In the genomic region with DNA sequence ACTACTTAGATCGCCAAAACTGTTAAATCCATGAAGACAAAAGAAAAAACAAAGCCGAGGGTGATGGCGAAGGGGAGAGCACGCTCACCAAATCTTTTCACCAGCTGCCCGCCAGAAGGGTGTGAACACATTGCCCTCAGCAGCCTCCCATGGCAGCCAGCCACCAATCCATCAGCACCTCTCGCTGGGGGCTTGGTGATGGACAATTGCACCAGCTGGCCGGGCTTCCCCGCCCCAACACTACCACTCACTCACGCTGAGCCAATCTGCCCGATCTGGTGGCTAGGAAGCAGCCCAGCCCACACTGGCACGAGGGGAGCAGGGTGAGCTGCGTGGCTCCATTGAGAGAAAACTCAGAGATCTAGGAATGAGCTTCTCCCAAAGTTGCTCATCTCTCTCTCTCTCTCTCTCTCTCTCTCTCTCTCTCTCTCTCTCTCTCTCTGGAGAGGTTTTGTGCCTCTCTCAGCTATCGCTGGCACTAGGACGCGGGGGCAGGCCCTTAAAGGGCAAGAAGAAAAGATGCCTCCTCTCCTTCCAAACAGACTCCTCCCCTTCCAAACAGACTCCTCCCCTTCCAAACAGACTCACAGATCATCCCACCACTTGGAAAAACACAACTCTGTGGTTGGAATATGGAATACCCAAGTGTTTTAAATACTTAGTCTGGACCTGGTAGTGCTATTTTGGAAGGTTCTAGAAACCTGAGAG, we compare ENCODE assay signal across 9 mouse cellular contexts.
DNase-seq lines count a peak whose midpoint lies in the region; ATAC-seq and TF ChIP-seq lines count a peak whose summit lies in the region.
"Had no signal": no experiment of that assay in that cellular context is flagged by ENCODE, and none has a peak within 500 bp of the region (broad histone marks: within the 10 kb centered on the region; RNA-seq: fewer than 3 reads in every experiment).

No protein-coding gene starts in this region.

- 82% methylated on average over 15 of the region's 15 CpGs for WGBS in forebrain, embryonic 10.5 days
- WGBS in lung, embryonic 14.5 days = 42% methylated on average over 15 of the region's 15 CpGs

- H3K9me3 ChIP-seq in forebrain, embryonic 10.5 days = peaks cover 6% of the 10 kb centered on the region; the same call in 1 of the 2 replicates
- H3K9me3 ChIP-seq in lung, embryonic 14.5 days (ENCODE audit: low read depth, low read length) = no peaks in the 10 kb centered on the region; the same call in 1 of the 2 replicates
- H3K9me3 ChIP-seq: limb, embryonic 15.5 days had no signal

- no peaks in the 10 kb centered on the region for H3K27me3 ChIP-seq in forebrain, embryonic 10.5 days (ENCODE audit: poor library complexity, severe bottlenecking)
- H3K27me3 ChIP-seq in lung, embryonic 14.5 days (ENCODE audit: insufficient read depth, low read length) = no peaks in the 10 kb centered on the region
- H3K27me3 ChIP-seq: limb, embryonic 15.5 days had no signal

- TF ChIP-seq CTCF in lung, embryonic 14.5 days (IDR thresholded peaks at IDR 0.05; ENCODE audit: low read depth) = no peak

- H3K9ac ChIP-seq in lung, embryonic 14.5 days = no peak overlapping the region
- H3K9ac ChIP-seq: limb, embryonic 15.5 days had no signal

- H3K4me1 ChIP-seq in forebrain, embryonic 10.5 days = peaks cover 5% of the 10 kb centered on the region; the same call in 1 of the 2 replicates
- H3K4me1 ChIP-seq in lung, embryonic 14.5 days (ENCODE audit: insufficient read depth) = 0 out of 2 replicates have a peak, but pooled peaks cover 4% of the 10 kb centered on the region

- peak overlapping the region; percentile 25; the same call in 1 of the 2 replicates for H3K4me2 ChIP-seq in lung, embryonic 14.5 days
- H3K4me2 ChIP-seq: limb, embryonic 15.5 days had no signal

- H3K4me3 ChIP-seq in forebrain, embryonic 10.5 days = no peak overlapping the region
- H3K4me3 ChIP-seq in lung, embryonic 14.5 days (ENCODE audit: low read depth, low read length) = no peak overlapping the region
- H3K4me3 ChIP-seq: limb, embryonic 15.5 days had no signal

- DNase-seq in embryo, embryonic 10 days (ENCODE audit: low spot score) = peak; percentile 47
- no peak for DNase-seq in embryo, embryonic 9.5 days (ENCODE audit: extremely low spot score)
- DNase-seq in forebrain, embryonic 10.5 days (ENCODE audit: extremely low spot score, low spot score) = no peak
- DNase-seq in heart, postnatal 4 days = peak; percentile 89
- DNase-seq in lung, embryonic 14.5 days = peak; percentile 85
- DNase-seq in right cerebral cortex, adult 18-20 months = peak; percentile 50
- no peak for DNase-seq in thymus, postnatal 4 days
- DNase-seq in thymus, postnatal 36 days = no peak

- H3K36me3 ChIP-seq in forebrain, embryonic 10.5 days (replicated peaks) = peaks cover 6% of the 10 kb centered on the region; the same call in 1 of the 2 replicates
- H3K36me3 ChIP-seq in lung, embryonic 14.5 days (ENCODE audit: insufficient read depth) = no peaks in the 10 kb centered on the region
- H3K36me3 ChIP-seq: limb, embryonic 15.5 days had no signal

- H3K27ac ChIP-seq in forebrain, embryonic 10.5 days = peak overlapping the region; percentile 42; the same call in 1 of the 2 replicates
- no peak overlapping the region for H3K27ac ChIP-seq in lung, embryonic 14.5 days (ENCODE audit: low read depth)
- H3K27ac ChIP-seq: limb, embryonic 15.5 days had no signal

- ATAC-seq in lung, embryonic 14.5 days (ENCODE audit: insufficient read depth) = peak; percentile 84

Comparison
In these comparisons a context has a peak if more than half of its experiments do, and no peak if none do; other contexts are left out.
1. DNase-seq: peak in embryo, embryonic 10 days (single experiment), heart, postnatal 4 days (single experiment), lung, embryonic 14.5 days (single experiment) and right cerebral cortex, adult 18-20 months (single experiment); none in embryo, embryonic 9.5 days (single experiment), forebrain, embryonic 10.5 days (single experiment), thymus, postnatal 4 days (single experiment) and thymus, postnatal 36 days (0 of 2).